Mouse (Mus musculus) cortical plate, adult 2 months (tissue): ENCODE measurements around the gene Dvl2.

Source experiments
- CTCF ChIP-seq: fragments of 200-500 bp; IDR thresholded peaks from 2 replicates; pipeline ENCODE4 v1.5.1; 2011; ENCODE audit warnings: mild to moderate bottlenecking, control low read depth, low read length; ENCODE audit not compliant: insufficient read depth; ENCODE audit errors: extremely low read depth
- POLR2A ChIP-seq: fragments of 200-500 bp; IDR thresholded peaks from 2 replicates; pipeline ENCODE4 v1.6.1; 2011; ENCODE audit warnings: mild to moderate bottlenecking, low read length, control low read depth; ENCODE audit not compliant: insufficient read depth; ENCODE audit errors: extremely low read depth

DNA sequence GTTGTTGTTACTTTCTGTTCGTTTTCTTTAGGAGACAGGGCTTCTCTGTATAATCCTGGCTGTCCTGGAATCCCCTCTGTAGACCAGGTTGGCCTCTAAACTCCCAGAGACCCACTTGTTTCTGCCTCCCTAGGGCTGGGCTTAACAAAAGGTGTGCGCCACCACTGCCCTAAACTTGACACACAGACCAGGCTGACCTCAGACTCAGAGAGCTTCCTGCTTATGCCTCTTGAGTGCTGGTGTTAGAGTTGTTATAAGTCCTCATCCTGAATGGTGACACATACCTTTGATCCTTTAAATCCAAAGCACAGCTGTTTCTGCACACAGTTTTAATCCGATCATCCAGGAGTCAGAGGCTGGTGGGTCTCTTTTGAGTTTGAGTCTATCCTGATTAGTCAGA, 7.5 kb upstream of the Dvl2 start:
- no peak for TF ChIP-seq POLR2A
- TF ChIP-seq CTCF = no peak
